Mouse (Mus musculus): Measurements from ENCODE around the gene Ap4m1. TPM values are rescaled to one million over a fixed set of nuclear protein-coding genes. Genes with fewer than 3 reads are reported as not detected.
"Not testable (repeated sequence)": the region's sequence is repeated elsewhere in the genome, so short reads cannot be mapped to it uniquely, and the experiment has no call there.

Ap4m1 gene
- total RNA-seq, 2 experiments from 2014 or later, result 20.1 to 26.6 TPM

GRCm38 (mm10) chr5:138193771-138194727 is 22.2 kb downstream of the Ap4m1 start, which contains the start of gene Mblac1:
Mblac1 (plus strand) TSS chr5:138194314.
- intact Hi-C loops (cut with DNase I), result no loop called here
- peak; percentile 82 to 83 for DNase-seq (ENCODE audit: low spot score in 2 of 2)

- peak; percentile 41 to 46 for DNase-seq (ENCODE audit: low spot score in 2 of 2)
- intact Hi-C loops (cut with DNase I), result no loop called here
Measured at GRCm38 (mm10) chr5:138194755-138195345, 23.0 kb downstream of the Ap4m1 start.

GRCm38 (mm10) chr5:138195463-138195862 is 23.7 kb downstream of the Ap4m1 start:
- intact Hi-C loops (cut with DNase I), result no loop called here
- DNase-seq (ENCODE audit: low spot score in 2 of 2), result no peak

GRCm38 (mm10) chr5:138199576-138199975 is 27.8 kb downstream of the Ap4m1 start:
- intact Hi-C loops (cut with DNase I), result no loop called here
- no peak for DNase-seq (ENCODE audit: low spot score in 2 of 2)

- intact Hi-C loops (cut with DNase I), result no loop called here
Measured at GRCm38 (mm10) chr5:138202086-138202485, 30.3 kb downstream of the Ap4m1 start.

GRCm38 (mm10) chr5:138207253-138207652 is 35.5 kb downstream of the Ap4m1 start:
- no peak for DNase-seq (ENCODE audit: low spot score in 2 of 2)
- intact Hi-C loops (cut with DNase I), result no loop called here

More at GRCm38 (mm10) chr5:138202086-138202485, 30.3 kb downstream of the Ap4m1 start:
- DNase-seq (ENCODE audit: low spot score in 2 of 2), result no peak

- no peak for DNase-seq (ENCODE audit: low spot score in 2 of 2)
- intact Hi-C loops (cut with DNase I), result no loop called here
Measured at GRCm38 (mm10) chr5:138207873-138208272, 36.1 kb downstream of the Ap4m1 start.

GRCm38 (mm10) chr5:138216632-138217031 is 44.8 kb downstream of the Ap4m1 start:
- intact Hi-C loops (cut with DNase I); DNase-seq (ENCODE audit: low spot score in 2 of 2): not testable (repeated sequence)

- DNase-seq (ENCODE audit: low spot score in 2 of 2), result no peak
- intact Hi-C loops (cut with DNase I), result no loop called here
Measured at GRCm38 (mm10) chr5:138219864-138220263, 48.1 kb downstream of the Ap4m1 start.

GRCm38 (mm10) chr5:138222111-138222510 is 50.3 kb downstream of the Ap4m1 start:
- peak; percentile 76 for DNase-seq (ENCODE audit: low spot score in 2 of 2)
- intact Hi-C loops (cut with DNase I), result no loop called here

GRCm38 (mm10) chr5:138223287-138223686 is 51.5 kb downstream of the Ap4m1 start:
- DNase-seq (ENCODE audit: low spot score in 2 of 2), result no peak
- intact Hi-C loops (cut with DNase I), result no loop called here

- intact Hi-C loops (cut with DNase I), result no loop called here
- DNase-seq (ENCODE audit: low spot score in 2 of 2), result no peak
Measured at GRCm38 (mm10) chr5:138225700-138226099, 53.9 kb downstream of the Ap4m1 start, which contains the start of gene Nxpe5. Nxpe5 (plus strand) TSS chr5:138225898.

- DNase-seq (ENCODE audit: low spot score in 2 of 2), result no peak
- intact Hi-C loops (cut with DNase I), result no loop called here
Measured at GRCm38 (mm10) chr5:138226491-138226890, 54.7 kb downstream of the Ap4m1 start.

GRCm38 (mm10) chr5:138227367-138227766 is 55.6 kb downstream of the Ap4m1 start:
- DNase-seq (ENCODE audit: low spot score in 2 of 2), result no peak
- intact Hi-C loops (cut with DNase I), result no loop called here

- DNase-seq (ENCODE audit: low spot score in 2 of 2), result no peak
- intact Hi-C loops (cut with DNase I), result no loop called here
Measured at GRCm38 (mm10) chr5:138228026-138228425, 56.2 kb downstream of the Ap4m1 start.

- intact Hi-C loops (cut with DNase I), result no loop called here
- no peak for DNase-seq (ENCODE audit: low spot score in 2 of 2)
Measured at GRCm38 (mm10) chr5:138229511-138229910, 57.7 kb downstream of the Ap4m1 start.

Small RNAs within 50 kb of the gene (microRNA-seq; reads per million reads assigned to microRNA genes)
- gene Mir106b, result 454 reads per million, percentile 70 among the genes with 10 or more reads in this experiment
- gene Mir25, result 47.7 reads per million, percentile 49 among the genes with 10 or more reads in this experiment
- 1,304 reads per million, percentile 80 among the genes with 10 or more reads in this experiment for gene Mir93

Other genes with a start within 250 kb of the Ap4m1 start
- 10 to 100 TPM; 21.0 to 23.4 TPM for gene Gjc3, start 208.9 kb upstream of the Ap4m1 start, total RNA-seq (2021)
- not detected for gene Azgp1, start 190.5 kb upstream of the Ap4m1 start, total RNA-seq (2021)
- not detected for gene Smok3a, start 150.7 kb upstream of the Ap4m1 start, total RNA-seq (2021)
- gene Smok3b, start 150.6 kb upstream of the Ap4m1 start, total RNA-seq (2021), result not detected
- gene Smok3c, start 118.8 kb upstream of the Ap4m1 start, total RNA-seq (2021), result not detected
- 10 to 100 TPM; 39.9 to 40.2 TPM for gene Zkscan1, start 86.9 kb upstream of the Ap4m1 start, total RNA-seq (2021)
- 10 to 100 TPM; 16.1 to 16.4 TPM for gene Zscan21, start 55.1 kb upstream of the Ap4m1 start, total RNA-seq (2021)
- 10 to 100 TPM; 12.3 to 16.2 TPM for gene Zfp113, start 16.3 kb upstream of the Ap4m1 start, total RNA-seq (2021)
- 100 to 1,000 TPM; 122 to 137 TPM for gene Cops6, start 10.9 kb upstream of the Ap4m1 start, total RNA-seq (2021)
- 10 to 100 TPM; 14.3 to 15.3 TPM for gene Mcm7, start 420 bp downstream of the Ap4m1 start, total RNA-seq (2021)
- 10 to 100 TPM; 36.1 to 41.1 TPM for gene Taf6, start 15.4 kb downstream of the Ap4m1 start, total RNA-seq (2021)
- 10 to 100 TPM; 14.5 to 18.0 TPM for gene Cnpy4, start 15.5 kb downstream of the Ap4m1 start, total RNA-seq (2021)
- gene Mblac1, start 22.3 kb downstream of the Ap4m1 start, total RNA-seq (2021), result 10 to 100 TPM in 1 of 2 experiments, 1 to 10 TPM in 1; 8.7 to 11.6 TPM
- gene Nxpe5, start 53.9 kb downstream of the Ap4m1 start, total RNA-seq (2021), result not detected
- 10 to 100 TPM; 53.4 to 54.3 TPM for gene Lamtor4, start 83.5 kb downstream of the Ap4m1 start, total RNA-seq (2021)
- gene BC037034, start 92.0 kb downstream of the Ap4m1 start, total RNA-seq (2021), result 10 to 100 TPM; 59.2 to 68.2 TPM
- gene Gal3st4, start 100.8 kb downstream of the Ap4m1 start, total RNA-seq (2021), result 1 to 10 TPM; 2.3 to 3.2 TPM
- gene Gm43720, start 108.0 kb downstream of the Ap4m1 start, total RNA-seq (2021), result not detected
- gene Gpc2, start 108.0 kb downstream of the Ap4m1 start, total RNA-seq (2021), result 1 to 10 TPM; 1.5 to 2.6 TPM
- under 1 TPM; 0.62 to 0.77 TPM for gene Stag3, start 108.2 kb downstream of the Ap4m1 start, total RNA-seq (2021)
- not detected for gene Pvrig, start 170.0 kb downstream of the Ap4m1 start, total RNA-seq (2021)